In the genomic region with DNA sequence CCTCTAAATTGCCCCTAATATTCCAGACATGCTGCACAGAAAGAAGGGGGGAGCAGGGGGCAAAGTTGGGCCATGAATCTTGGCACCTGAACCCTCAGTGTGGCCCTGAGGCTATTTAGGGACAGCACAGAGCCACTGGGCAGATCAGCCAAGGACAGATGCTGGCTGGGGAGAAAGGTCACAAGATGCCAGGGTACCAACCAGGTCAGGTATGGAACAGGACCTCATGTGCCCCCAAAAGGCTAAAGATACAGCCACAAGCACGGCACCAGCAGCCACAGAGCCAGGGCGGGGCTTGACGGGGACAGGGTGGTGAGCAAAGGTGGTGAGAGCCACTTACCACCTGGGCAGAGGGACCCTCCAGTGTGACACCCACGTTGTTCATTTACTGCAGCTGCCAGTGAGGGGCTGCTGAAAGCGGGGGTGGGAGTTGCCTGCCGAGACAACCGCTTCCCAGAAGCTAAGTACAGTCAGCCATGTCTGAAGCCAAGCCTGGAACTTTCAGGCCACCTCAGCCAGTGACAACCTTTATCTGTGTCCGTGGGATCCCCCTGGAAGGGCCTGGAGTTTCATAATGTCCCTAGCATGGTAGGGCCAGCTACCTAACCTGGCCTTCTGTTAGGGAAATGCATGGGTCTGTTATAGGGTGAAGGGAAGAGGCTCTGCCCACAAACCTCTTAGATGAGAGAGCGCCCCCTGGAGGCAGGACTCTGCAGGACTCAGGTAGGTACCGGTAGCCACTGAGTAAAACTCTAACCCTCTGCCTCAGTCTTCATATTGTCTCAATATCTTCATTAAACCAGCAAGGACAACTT, we compare ENCODE assay signal across 8 mouse cellular contexts. TPM values are rescaled to one million over a fixed set of nuclear protein-coding genes. Genes with fewer than 3 reads are reported as not detected.
A peak's percentile ranks its signal among the peaks of the same experiment; 100 is the strongest.
DNase-seq lines count a peak whose midpoint lies in the region; ATAC-seq and TF ChIP-seq lines count a peak whose summit lies in the region.

No protein-coding gene starts in this region.

- no peak overlapping the region for H3K9ac ChIP-seq in ES-E14 (ENCODE audit: insufficient read depth, low read depth, low read length, poor library complexity, severe bottlenecking)

- no peak for ATAC-seq in cerebellum, adult (ENCODE audit: insufficient number of reproducible peaks, low FRiP score, low TSS enrichment)

- intact Hi-C loops in gastrocnemius, postnatal 14 days (cut with DNase I; ENCODE audit: low total_unique reads): no loop called here

- 55% methylated on average over 10 of the region's 10 CpGs for WGBS in large intestine, adult 2 months

- no peak overlapping the region for H3K4me3 ChIP-seq in ES-E14 (ENCODE audit: insufficient read depth in 1 of 2, low read depth in 1 of 2, low read length in 2 of 2, poor library complexity in 1 of 2, severe bottlenecking in 1 of 2)

- H3K27ac ChIP-seq in ES-E14 (ENCODE audit: insufficient read depth, low read depth, low read length, poor library complexity, severe bottlenecking): no peak overlapping the region; the same call in 1 of the 2 replicates

- DNase-seq in cerebellum, adult 11 months: peak; percentile 39
- DNase-seq in ES-E14 (ENCODE audit: low read depth, low spot score): peak; percentile 66
- peak; percentile 57 to 67 for DNase-seq in cerebellum, adult 18-20 months
- DNase-seq in gastrocnemius, postnatal 14 days: peak; percentile 64
- peak; percentile 14 for DNase-seq in large intestine, adult 2 months (ENCODE audit: low read depth, low spot score)
- peak; percentile 83 for DNase-seq in lung, postnatal 14 days
- peak; percentile 49 to 77 for DNase-seq in spleen, postnatal 10 days (ENCODE audit: low spot score in 2 of 2)

- H3K9me3 ChIP-seq in ES-E14 (ENCODE audit: control insufficient read depth, insufficient read depth, low read depth, low read length): no peaks in the 10 kb centered on the region

- in situ Hi-C loops in ES-E14 (cut with MboI; ENCODE audit: low sequenced_read_pairs in 2 of 2, unreplicated experiment in 2 of 2): no loop called here

- H3K4me1 ChIP-seq in ES-E14 (ENCODE audit: control insufficient read depth in 2 of 2, insufficient read depth in 2 of 2, low read length in 2 of 2, poor library complexity in 1 of 2): peaks cover 0 to 5% of the 10 kb centered on the region in 2 experiments; a peak in 1 of 4 replicates

- no peaks in the 10 kb centered on the region for H3K36me3 ChIP-seq in ES-E14 (ENCODE audit: control insufficient read depth, insufficient read depth, low read length, poor library complexity, severe bottlenecking)

TF ChIP-seq in ES-E14, 5 proteins besides CTCF, POLR2A, EP300 and RAD21:
- TF ChIP-seq MAFK (IDR thresholded peaks at IDR 0.05; ENCODE audit: insufficient read depth, low read depth, low read length) (no peak), ZNF384 (IDR thresholded peaks at IDR 0.05; ENCODE audit: low read depth, low read length) (no peak), CHD2 (IDR thresholded peaks at IDR 0.05; ENCODE audit: low read depth, low read length) (no peak), HCFC1 (IDR thresholded peaks at IDR 0.05; ENCODE audit: borderline replicate concordance, insufficient read depth, low read length) (no peak), ZC3H11A (IDR thresholded peaks at IDR 0.05; ENCODE audit: borderline replicate concordance, low read depth, low read length) (no peak)

RNA-seq across cellular contexts. Expression of gene Cux2, which starts 50.7 kb away (rescaled TPM):
- total RNA-seq in ES-E14 (2012; rRNA removed): 1.8 and 2.9 TPM in 2 replicates
- total RNA-seq in gastrocnemius, postnatal 14 days (2021): 1 to 10 TPM; 1.1 to 1.6 TPM
- polyA plus RNA-seq in large intestine, adult 2 months (2012; rRNA removed): 1.1 and 1.6 TPM in 2 replicates

Comparison
In these comparisons a context has a peak if more than half of its experiments do, and no peak if none do; other contexts are left out.
1. DNase-seq: peak in every context shown above with its lines; median percentile 83 in lung, postnatal 14 days; 66 in ES-E14; 64 in gastrocnemius, postnatal 14 days; 63 in spleen, postnatal 10 days; 62 in cerebellum, adult 18-20 months; 39 in cerebellum, adult 11 months; 14 in large intestine, adult 2 months.